Mouse (Mus musculus) adrenal gland, postnatal 10 days (tissue): ENCODE results near the gene Mrgprd. TPM values are rescaled to one million over a fixed set of nuclear protein-coding genes. Genes with fewer than 3 reads are reported as not detected.

Source experiments
- DNase-seq: peaks from one replicate; pipeline ENCODE4 v3.0.0; 2021; ENCODE audit warnings: mixed read lengths
- total RNA-seq, 2 experiments: library from RNA; stranded (reverse); gene quantifications; 2 replicates each; pipeline ENCODE4 v1.2.3; 2021

Gene Mrgprd
- total RNA-seq, 2 experiments from 2014 or later = not detected

DNA sequence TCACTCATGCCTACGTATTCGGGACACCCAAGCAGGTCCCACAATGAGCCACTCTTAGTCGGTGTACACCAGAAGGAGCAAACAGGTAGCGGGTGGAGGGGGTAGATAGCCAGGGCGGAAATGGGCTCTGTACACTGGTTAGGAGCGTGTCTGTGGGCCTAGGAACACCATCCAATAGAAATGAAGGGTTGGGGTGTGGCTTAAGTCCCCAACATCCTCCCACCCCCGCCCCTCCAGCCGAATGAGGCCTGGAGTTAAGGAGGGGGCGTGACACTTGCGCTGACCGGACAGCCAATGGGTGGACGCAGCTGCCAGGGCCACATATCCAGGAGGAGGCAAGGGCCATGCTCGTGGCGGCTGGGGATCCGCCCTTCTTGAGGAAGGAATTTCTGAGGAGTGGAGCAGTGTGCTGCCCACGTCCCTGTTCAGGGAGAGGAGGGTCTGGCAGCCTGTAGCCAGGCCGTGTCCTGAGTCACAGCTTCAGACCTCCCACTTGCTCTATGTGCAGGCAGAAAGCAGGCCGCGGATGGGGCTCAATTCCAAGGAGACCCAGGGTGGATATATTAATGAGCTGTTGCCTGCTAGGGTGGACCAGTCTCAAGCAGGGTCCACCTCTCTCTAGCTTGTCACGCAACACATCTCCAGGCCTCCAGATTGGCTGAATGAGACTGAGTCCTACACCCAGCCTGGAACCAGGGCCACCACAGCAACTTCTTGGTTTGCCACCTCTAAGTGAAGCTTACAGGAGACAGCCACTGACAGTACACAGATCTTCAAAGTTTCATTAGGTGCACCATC, 11.9 kb upstream of the Mrgprd start:
- DNase-seq = peak; percentile 57

- no peak for DNase-seq
Measured at GRCm38 (mm10) chr7:145304153-145304552, 10.5 kb upstream of the Mrgprd start.

DNA sequence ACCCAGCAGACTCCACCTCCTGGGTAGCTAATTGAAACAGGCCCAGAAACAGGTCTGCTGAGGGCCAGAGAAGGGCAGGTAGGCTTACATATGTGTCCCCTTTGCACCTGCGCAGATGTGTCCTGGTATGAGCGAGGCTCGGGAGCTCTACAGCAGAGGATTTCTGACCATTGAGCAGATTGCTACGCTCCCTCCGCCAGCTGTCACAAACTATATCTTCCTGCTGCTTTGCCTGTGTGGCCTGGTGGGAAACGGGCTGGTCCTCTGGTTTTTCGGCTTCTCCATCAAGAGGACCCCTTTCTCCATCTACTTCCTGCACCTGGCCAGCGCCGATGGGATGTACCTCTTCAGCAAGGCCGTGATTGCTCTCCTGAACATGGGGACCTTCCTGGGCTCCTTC, 7.0 kb upstream of the Mrgprd start:
- DNase-seq = no peak

GRCm38 (mm10) chr7:145308061-145308675, 6.5 kb upstream of the Mrgprd start:
- no peak for DNase-seq

- peak; percentile 68 for DNase-seq
Measured at GRCm38 (mm10) chr7:145308866-145309265, 5.8 kb upstream of the Mrgprd start.

- DNase-seq = no peak
Measured at GRCm38 (mm10) chr7:145309877-145310276, 4.8 kb upstream of the Mrgprd start.

- no peak for DNase-seq
Measured at GRCm38 (mm10) chr7:145310526-145310925, 4.1 kb upstream of the Mrgprd start.

DNA sequence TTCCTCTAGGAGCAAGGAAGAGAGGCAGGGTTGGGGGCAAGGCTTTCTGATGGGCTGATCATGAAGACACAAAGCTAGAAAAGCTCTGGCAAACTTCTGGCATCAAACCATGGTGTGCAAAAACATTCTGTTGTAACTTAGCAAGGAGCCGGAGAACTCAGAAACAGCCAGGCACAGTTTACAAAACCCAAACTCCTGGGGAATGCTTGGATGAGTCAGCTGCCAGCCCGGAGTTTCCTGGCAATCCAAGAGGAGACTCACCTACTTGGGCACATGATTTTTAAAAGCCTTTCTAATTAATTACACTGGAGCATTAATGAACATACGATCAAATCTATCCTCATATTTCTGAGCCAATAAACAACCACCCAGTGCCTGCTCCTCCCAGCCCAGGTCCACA, 2.5 kb upstream of the Mrgprd start:
- DNase-seq = peak; percentile 41

- DNase-seq = no peak
Measured at GRCm38 (mm10) chr7:145317522-145317921, 2.9 kb downstream of the Mrgprd start.

- DNase-seq = no peak
Measured at GRCm38 (mm10) chr7:145319481-145319880, 4.8 kb downstream of the Mrgprd start.

- no peak for DNase-seq
Measured at GRCm38 (mm10) chr7:145323607-145324006, 9.0 kb downstream of the Mrgprd start.

DNA sequence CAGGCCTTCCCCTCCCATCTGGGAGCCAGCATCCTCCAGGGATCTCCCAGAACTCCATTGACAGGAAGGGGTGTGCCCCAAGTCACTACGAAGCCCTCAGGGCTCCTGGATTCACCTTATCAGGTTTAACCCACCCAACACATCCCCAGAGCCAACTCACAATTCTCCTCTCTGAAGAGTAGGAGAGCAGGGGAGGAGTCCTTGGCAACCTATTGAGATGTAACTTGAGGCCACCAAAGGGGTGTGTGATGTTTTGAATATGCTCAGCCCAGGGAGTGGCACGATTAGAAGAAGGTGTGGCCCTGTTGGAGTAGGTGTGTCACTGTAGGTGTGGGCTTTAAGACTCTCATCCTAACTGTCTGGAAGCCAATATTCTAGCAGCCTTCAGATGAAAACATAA, 11.1 kb downstream of the Mrgprd start:
- DNase-seq = no peak

DNA sequence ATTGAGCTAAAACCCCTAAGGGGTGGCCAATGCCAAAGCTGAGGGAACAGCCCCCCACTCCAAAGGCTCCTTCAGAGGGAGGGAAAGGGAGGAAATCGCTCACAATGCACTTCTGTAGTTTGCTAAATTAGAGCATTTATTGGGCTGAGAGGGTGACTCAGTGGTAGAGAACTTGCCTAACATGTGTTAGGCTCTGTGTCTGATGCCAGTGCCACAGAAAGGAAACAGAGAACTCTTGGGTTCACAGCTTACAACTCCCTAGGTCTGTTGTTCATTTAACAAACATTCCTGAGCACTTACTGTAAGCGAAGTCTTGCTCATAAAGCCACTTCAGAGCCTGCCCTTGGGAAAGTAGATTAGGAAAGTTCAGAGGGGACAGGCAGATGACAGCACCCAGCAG, 15.3 kb downstream of the Mrgprd start:
- DNase-seq = no peak

DNA sequence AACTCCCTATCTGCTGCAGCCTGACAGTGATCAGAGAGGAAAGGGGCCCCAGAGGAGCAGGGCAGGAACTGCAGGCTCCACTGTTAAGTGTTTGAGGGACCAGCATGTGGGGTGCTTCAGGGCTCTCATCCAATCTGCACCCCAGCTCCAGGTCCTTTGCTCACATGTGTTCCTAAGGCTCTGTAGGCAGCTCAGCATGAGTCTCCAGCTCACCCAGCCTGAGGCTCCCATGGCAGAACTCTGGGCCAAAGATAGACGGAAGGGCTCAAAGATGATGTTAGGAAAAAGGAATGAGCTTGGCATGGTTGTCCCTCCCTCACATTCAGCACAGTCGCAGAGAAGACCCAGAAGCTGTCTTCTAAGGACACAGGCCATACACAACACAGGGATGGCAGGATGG, 16.0 kb downstream of the Mrgprd start:
- no peak for DNase-seq

GRCm38 (mm10) chr7:145332376-145333041, 17.9 kb downstream of the Mrgprd start:
- peak; percentile 36 for DNase-seq

- DNase-seq = no peak
Measured at GRCm38 (mm10) chr7:145333936-145334335, 19.3 kb downstream of the Mrgprd start.

GRCm38 (mm10) chr7:145334428-145335027, 19.9 kb downstream of the Mrgprd start:
- DNase-seq = no peak

- no peak for DNase-seq
Measured at GRCm38 (mm10) chr7:145335199-145335598, 20.6 kb downstream of the Mrgprd start.

- no peak for DNase-seq
Measured at GRCm38 (mm10) chr7:145335616-145336332, 21.1 kb downstream of the Mrgprd start.

GRCm38 (mm10) chr7:145337889-145338288, 23.3 kb downstream of the Mrgprd start:
- DNase-seq = no peak

- DNase-seq = no peak
Measured at GRCm38 (mm10) chr7:145340248-145340904, 25.7 kb downstream of the Mrgprd start.
